Mouse (Mus musculus): ENCODE measurements around the gene Ccdc22.

Ccdc22 gene

DNA sequence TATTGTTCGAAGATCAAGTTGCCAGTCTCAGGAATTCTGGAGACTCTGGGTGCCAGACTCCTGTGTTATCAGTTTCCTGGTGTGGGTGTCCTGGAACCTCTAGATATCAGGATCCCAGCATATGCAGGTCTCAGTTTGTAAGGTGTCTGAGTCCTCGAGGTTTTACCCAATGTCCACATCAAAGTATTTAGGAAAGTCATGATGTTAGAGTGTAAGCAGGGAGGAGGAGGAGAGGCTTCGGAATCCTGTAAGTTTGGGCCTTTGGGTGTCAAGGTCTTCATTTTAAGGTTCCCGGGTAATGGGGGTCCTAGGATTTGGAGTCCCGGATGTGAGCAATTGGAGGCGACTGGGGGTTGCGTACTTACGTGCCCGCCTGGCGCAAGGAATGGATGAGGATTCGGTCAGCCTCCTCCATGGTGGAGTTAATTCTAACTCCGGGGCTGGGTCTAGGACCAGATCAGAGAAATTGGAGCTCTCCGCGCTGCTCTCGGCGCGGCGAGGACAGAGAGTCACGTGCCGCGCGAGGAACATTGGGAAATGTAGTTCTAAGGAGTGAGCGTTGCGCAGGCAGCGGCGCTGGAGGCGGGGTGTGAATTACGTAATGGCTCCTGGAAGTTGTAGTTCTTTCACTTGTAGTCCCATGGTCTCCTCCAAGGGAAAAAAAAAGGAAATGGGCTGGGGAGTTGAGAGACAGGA lies at the start of gene Ccdc22:
Gene Ccdc22, minus strand, starts transcription at position 639 of the 696 bp plus-strand sequence.
- DNase-seq (ENCODE audit: low spot score), result peak; percentile 88

DNA sequence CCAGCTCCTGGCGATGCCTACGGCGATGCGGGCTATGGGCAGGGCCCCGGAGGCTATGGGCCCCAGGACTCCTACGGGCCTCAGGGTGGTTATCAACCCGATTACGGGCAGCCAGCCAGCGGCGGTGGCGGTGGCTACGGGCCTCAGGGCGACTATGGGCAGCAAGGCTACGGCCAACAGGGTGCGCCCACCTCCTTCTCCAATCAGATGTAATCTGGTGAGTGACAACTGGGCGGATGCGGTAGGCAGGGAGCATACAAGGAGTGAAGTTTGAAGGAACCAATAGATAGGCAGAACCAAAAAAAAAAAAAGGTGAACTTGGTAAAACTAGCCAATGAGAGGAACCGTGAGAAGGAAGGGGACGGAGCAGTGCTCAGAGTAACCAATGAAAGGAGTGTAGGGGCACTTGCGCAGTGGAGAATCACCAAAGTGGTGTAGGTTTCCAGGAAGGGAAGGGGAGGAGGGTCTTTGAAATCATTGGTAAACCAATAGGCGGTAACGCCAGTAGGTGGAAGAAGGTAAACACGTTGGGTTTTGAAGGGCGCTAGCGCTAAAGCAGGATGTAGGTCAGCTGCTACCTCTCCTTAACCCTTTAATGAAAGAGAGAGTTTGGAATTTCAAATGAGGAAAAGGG lies 43.5 kb upstream of the Ccdc22 start:
- DNase-seq (ENCODE audit: low spot score), result peak; percentile 78

DNA sequence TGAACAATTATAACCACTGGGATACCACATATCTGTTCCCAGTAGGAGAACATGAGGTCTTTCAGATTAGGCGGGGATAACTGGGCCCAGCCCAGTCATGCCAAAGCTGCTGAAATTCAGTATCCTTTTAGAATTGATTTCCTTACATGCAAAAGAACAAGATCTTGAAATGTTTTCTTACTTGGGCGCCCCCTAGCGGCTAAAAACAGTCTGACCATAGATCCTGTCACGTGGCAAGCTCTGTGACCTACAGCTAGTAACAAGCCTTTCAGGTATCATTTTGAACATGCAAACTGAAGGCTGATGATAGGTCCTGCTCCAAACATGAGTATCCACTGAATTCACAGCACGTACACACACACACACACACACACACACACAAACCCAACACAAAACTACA lies 40.0 kb upstream of the Ccdc22 start:
- DNase-seq (ENCODE audit: low spot score), result peak; percentile 84

DNA sequence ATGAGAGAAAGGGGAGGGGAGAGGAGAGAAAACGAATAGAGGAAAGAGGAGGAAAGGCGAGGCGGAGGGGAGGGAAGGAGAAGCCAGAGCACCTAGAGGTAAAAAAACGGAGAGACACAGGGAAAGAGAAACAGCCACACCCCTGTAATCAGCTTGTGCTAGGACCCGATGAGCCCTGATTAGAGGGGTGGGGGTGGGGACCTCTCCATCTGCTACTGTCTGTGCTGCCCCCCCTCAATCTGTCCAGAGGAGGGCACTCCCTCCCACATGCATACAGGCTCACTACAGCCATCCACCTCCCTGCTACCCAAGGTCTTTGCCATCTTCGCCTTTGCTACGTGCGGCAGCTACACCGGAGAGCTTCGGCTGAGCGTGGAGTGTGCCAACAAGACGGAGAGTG lies 35.5 kb upstream of the Ccdc22 start:
- no peak for DNase-seq (ENCODE audit: low spot score)

DNA sequence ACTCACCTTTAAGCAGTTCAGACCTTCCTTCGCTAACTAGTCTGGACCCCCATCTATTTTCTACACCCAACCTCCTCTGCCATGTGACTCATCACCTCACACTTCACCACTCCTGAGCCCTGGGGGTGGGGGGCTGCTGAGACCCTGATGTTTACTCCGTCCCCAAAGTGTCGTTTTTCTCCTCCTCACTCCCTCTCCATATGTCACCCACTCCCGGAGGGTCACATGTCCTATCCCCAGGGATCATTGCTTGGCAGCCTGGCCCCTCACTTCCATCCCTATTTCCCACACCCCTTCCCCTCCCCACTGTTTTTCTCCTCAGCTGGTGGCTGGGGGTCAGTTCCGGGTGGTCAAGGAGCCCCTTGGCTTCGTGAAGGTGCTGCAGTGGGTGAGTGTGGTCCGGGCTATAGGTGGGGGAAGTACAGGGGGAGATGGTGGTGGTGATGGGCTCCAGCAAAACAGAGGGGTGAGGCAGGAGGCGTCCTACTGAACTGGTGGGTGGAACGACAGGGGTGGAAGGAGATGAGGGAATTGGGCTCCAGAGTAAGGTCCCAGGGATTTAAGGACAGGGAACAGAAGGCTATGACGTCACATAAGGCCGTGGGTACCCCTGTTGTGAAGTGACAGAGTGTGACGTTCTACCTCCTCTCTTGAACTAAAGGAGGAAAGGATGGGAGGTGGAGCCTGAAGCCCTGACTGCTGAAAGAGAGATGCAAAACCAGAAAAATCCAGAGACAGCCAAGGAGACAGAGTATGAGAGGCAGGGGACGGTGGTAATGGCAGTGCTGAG lies 34.4 kb upstream of the Ccdc22 start:
- DNase-seq (ENCODE audit: low spot score), result no peak

DNA sequence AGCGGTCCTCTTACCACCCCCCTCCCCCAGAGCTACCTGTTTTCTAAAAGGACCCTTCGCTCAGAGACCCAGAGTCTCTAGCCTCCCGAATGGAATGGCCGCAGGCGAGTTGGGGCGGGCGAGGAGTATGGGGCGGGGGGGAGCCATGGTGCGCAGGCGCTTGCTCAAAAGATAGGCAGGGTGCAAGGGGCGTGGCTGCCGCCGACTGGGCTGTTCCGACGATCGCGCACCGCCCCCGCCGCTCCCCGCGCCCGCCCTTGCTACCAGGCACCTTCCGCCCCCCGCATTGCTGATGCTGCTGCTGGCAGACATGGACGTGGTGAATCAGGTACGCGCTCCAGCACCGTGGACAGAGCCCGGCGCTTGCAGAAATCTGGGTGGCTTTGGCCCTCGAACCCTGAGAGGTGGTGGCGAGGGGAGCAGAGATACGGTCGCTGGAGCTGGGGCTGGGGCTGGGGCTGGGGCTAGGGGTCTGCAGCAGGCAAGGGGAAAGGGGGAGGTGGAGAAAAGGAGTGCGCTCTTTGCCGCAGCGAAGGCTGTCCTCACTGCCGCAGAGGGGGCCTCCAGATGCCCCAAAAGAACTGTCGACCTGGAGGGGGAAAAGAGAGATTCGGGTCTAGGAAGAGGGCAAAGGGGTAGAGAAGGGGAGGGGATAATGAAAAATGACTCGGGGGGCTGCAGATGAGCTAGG lies 33.2 kb upstream of the Ccdc22 start, which contains the start of gene Syp:
Gene Syp, plus strand, starts transcription at position 71 of the 691 bp plus-strand sequence.
- peak; percentile 84 for DNase-seq (ENCODE audit: low spot score)

DNA sequence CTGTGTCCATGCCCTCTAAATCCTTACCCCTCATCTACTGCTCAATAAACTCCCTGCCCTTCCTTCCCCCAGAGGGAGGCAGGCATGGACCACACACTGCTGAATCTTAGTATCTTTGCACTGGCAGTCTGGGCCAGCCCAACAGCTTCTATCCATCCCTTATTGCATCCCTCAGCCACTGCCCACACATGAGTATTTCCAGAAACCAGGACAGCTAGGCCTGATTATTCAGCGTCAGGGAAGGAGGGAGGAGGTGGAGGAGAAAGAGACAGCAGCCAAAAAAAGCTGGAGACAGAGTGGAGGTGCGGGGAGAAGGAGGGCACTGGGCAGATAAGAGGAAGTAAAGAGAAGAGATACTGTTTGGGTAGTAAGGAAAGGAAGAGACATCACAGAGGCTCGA lies 29.8 kb upstream of the Ccdc22 start:
- DNase-seq (ENCODE audit: low spot score), result no peak

DNA sequence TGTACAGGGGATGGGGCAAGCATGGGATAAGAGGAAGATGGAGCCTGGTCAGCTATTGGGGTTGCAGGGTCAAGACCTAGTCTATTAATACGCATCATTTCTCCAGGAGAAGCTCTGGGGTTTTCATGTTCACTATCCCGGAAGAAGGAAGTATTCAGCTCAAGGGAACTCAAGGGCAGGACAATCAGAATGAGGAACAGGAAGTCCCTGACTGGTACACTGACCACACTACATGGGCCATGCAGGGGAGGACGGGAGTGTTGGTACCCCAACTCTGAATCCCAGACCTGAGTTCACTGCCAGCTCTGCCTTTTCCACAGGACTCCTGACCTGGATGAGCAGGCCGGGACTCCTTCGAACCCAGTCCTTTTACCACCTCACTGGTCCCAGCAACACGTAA lies 27.2 kb upstream of the Ccdc22 start:
- DNase-seq (ENCODE audit: low spot score), result no peak

DNA sequence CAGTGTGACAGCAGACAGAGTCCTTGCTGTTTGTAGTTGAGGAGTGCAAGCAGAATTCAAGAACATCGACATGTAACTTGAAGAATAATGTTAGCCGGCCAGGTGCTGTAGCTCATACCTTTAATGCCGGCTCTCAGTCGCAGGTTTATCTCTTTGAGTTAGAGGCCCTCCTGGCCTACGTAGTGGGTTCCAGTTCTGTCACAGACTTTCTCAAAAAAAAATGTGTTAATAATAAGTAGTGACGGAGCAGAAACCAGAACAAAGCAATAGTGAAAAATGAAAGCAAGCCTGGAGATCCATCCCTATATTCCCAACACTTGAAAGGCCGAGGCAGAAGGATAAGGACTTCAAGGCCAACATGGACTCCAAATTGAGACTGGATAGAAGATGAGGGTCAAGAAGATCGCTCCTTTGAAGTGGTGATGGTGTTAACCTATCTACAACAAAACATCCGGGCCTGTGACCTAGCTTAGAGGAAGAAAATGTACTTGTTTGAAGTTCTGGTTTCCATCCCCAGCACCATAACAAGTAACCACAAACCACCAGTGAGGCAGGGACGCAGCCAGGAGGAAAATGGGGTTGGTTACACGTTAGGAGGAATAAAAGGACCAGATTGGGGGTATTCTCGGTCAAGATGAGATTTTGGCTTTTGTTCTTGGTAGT lies 12.7 kb upstream of the Ccdc22 start:
- DNase-seq (ENCODE audit: low spot score), result no peak

DNA sequence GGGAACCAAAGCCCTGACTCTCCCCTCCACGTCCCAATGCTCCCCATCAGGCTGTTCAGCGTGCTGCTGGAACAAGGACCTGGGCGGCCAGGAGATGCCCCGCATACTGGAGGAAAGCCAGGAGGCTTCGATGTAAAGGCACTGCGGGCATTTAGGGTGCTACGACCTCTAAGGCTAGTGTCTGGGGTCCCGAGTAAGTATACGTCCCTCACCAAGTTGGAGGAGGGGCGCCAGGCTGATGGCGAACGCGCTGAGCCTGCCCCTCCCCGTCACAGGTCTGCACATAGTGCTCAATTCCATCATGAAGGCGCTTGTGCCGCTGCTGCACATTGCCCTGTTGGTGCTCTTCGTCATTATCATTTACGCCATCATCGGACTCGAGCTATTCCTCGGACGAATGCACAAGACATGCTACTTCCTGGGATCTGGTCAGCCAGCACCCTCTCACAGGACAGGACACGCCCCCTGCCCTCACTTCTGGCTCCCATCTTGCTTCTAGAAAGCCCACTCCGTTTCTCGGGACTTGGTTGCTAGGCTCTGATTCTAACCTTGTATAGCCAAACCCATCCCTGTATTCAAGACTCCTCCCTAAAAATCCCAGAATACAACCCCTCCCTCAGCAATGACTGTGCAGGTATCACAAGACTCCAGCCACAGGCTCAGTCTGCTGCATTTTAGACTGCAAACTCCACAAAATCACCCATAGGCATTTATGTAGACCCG lies 5.4 kb upstream of the Ccdc22 start:
- DNase-seq (ENCODE audit: low spot score), result peak; percentile 38

DNA sequence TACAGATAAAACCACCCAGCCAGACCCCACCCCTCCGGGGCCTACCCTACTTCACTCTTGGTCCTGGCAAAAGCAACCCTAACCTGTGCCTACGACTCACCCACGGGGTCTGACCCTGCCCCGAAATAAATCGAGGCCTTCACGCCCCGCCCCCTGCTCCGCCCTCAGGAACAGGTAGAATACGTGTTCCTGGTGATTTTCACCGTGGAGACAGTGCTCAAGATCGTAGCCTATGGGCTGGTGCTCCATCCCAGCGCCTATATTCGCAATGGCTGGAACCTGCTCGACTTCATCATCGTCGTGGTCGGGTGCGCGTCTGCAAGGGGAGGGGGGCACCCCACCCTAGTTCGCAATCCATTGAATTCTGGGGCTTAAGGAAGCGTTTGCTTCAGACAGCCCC lies 4.7 kb upstream of the Ccdc22 start:
- no peak for DNase-seq (ENCODE audit: low spot score)

DNA sequence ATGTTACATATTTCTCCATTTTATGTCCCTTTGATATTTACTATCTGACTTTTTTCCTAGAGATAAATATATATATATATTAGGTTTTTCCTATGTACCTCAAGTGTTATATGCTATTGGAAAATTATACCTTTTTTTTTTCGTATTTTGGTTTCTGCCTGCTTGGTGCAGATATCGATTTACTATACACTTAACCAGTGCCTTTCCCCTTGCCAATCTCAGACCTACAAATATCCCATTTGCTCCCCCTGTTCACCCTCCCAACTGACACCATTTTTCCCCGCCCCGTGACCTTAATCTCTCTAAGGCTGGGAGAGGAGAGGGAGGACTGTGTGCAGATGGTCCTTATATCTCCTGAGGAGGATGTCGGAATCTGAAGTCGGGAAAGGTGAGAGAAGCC lies 1.5 kb upstream of the Ccdc22 start, which contains the start of gene Cacna1f:
Gene Cacna1f, plus strand, starts transcription at position 301 of the 400 bp plus-strand sequence.
- DNase-seq (ENCODE audit: low spot score), result no peak

DNA sequence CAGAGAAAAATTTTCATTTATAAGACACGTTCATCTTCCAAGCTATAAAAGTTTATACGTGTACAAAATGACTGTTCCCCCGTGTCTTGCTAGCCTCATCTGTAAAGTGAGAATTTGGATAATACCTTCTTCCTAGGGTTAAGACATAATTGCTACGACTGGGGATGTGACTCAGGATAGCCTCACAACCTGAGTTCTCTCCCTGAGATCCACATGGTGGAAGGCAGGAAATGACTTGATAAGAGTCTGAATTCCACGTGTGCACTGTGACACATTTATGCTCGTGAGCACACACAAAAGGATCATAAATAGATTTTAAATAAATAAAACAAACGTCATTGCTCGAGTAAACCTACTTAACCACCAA lies 241 bp upstream of the Ccdc22 start:
- DNase-seq (ENCODE audit: low spot score), result no peak

DNA sequence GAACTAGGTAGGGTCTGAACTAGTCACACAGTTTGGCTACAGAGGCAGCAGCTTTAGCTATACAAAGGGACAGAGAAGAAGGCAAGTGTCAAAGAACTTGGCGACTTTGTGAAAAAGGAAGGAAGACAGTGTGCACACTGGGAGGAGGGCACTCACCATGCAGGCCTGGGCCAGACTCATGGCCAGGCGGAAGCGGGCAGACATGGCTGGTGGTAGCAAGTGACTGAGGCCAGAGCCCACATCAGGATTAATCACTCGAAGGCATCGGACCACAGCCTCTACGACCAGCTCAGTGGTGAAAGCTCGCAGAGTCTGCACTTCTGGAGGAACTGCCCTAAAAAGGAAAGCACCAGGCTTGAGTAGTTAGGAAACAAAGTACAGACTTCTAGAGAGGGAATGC lies 1.3 kb downstream of the Ccdc22 start:
- no peak for DNase-seq (ENCODE audit: low spot score)

DNA sequence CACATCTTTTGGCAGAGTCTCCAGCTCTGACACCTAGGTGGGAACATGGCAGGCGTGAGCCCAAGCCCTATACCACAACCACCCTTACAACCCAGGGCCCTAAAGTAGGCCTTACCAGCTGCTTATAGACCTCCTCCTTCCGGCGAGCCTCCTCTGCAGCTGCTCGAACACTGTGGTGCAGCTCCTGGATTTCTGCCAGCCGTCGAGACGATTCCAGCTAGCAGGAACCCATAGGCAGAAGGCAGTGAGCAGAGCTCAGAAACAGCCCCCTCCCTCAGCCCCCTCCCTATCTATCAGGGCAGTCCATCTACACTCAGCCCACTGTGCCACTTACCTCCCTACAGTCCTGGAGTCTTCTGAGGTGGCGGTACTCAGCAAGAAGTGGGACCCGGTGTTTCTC lies 9.9 kb downstream of the Ccdc22 start:
- no peak for DNase-seq (ENCODE audit: low spot score)

DNA sequence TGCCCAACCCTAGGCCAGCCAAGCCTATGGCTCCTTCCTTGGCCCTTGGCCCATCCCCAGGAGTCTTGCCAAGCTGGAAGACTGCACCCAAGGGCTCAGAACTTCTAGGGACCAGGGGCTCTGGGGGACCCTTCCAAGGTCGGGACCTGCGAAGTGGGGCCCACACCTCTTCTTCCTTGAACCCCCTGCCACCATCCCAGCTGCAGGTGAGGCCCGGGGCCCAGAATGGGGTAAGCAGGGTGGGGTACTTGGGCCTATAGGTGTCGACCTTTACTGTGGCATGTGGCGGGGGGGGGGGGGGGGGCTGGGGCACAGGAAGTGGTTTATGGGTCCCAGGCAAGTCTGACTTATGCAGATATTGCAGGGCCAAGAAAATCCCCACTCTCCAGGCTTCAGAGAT lies 19.0 kb downstream of the Ccdc22 start:
- DNase-seq (ENCODE audit: low spot score), result no peak

DNA sequence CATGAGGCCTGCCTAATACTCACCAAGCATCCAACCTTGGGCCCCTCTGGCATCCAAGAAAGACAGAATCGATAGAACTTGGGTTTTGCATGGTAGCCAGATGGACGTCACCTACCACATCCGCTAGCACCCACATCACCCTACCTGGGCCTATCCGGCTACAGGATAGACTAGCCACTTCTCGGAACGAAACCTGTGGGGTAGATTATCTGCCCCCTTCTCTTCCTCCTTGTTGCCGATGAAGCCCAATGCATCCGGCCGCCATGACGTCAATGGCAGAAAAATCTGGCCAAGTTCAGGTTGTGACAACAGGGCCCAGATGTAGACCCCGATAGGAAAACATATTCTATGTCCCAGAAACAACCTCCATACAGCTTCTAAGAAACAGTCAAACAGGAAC lies 21.4 kb downstream of the Ccdc22 start:
- DNase-seq (ENCODE audit: low spot score), result no peak

DNA sequence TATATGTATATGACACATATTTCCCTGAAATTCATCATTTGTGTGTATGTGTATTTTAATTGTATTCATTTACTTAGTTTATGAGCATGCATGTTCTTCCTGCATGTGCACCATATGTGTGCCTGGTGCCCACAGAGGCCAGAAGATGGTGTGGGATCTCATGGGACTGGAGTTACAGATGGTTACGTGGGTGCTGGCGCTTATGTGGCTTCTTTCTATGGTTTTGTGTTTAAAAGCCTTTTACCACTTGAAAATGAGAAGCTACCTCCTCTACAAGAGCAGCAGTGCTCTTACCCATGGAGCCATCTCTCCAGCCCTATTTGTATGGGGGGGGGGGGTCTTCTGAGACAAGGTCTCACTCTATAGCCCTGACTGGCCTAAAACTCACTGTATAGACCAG lies 24.2 kb downstream of the Ccdc22 start:
- DNase-seq (ENCODE audit: low spot score), result no peak

DNA sequence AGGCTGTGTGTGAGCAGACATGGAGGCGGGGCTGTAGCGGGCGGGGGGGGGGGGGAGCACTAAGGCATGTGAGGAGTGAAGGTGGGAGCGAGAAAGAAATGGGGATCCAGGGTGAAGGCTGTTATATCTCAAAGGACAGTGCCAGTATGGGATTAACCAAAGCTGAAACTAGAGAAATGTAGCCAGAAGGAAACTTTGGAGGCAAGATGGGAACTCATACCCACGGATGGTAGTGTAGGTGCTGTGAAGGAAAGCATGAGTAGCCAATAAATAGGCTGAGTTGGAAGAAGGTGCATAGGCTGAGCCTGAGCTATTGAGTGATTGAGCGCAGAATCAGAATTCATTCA lies 30.5 kb downstream of the Ccdc22 start:
- no peak for DNase-seq (ENCODE audit: low spot score)

DNA sequence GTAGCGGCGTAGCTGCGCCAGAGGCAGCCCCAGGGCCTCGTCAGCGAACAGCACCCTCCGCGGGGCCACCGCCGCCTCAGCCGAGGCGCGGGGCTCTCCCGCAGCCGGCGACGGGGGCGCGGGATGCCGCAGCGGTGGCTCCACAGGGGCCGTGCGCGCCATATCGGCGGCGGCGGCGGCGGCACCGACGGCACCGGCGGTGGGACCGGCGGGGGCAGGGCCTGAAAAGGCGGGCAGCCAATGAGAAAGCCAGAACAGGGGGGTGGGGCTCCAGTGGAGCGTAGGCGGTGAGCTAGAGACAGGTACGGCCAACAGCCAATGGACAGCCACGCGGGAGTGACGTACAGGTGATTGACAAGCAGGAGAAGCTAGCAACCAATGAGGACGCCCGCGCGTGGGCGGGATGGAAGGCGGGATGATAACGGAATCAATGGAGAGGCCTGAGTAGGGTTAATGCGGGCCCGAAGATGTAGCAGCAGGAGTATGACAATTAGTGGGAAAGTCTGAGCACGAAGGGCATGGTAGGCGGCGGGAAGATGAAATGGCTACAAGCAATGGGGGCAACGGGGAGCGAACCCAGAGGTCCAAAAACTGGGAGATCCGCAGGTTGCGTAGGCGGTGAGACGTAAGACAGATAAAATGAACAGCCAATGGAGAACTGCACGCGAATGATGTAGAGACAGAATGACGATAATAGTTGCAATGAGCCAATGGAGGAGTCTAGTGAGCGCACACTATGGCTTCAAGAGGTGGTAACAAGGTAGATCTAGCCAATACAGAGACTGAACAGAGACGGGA lies 31.0 kb downstream of the Ccdc22 start, which contains the start of gene Ppp1r3f:
Gene Ppp1r3f, minus strand, starts transcription at position 197 of the 798 bp plus-strand sequence.
- DNase-seq (ENCODE audit: low spot score), result peak; percentile 93
